Mouse (Mus musculus) c-Kit-positive CD71-negative TER-119-negative erythroid progenitor cells, embryonic 14.5 days (primary cell): Measurements from ENCODE around the gene Gm10770.
"Not testable (repeated sequence)": the region's sequence is repeated elsewhere in the genome, so short reads cannot be mapped to it uniquely, and the experiment has no call there.

Experiments
- DNase-seq: peaks from one replicate; pipeline ENCODE4 v3.0.0-alpha.2; 2013; ENCODE audit warnings: low read depth

Gene Gm10770

GRCm38 (mm10) chr2:150179579-150179978 is at the start of gene Gm10770:
Gene Gm10770 (minus strand): TSS chr2:150179679.
- not testable (repeated sequence) for DNase-seq

- DNase-seq: not testable (repeated sequence)
These were observed 43.8 kb upstream of the Gm10770 start for GRCm38 (mm10) chr2:150223263-150223662.

GRCm38 (mm10) chr2:150218363-150218725 is 38.9 kb upstream of the Gm10770 start:
- not testable (repeated sequence) for DNase-seq

GRCm38 (mm10) chr2:150217600-150218362 is 38.3 kb upstream of the Gm10770 start, which contains the start of gene Zfp937:
Gene Zfp937 (plus strand): TSS chr2:150218073.
- not testable (repeated sequence) for DNase-seq

DNA sequence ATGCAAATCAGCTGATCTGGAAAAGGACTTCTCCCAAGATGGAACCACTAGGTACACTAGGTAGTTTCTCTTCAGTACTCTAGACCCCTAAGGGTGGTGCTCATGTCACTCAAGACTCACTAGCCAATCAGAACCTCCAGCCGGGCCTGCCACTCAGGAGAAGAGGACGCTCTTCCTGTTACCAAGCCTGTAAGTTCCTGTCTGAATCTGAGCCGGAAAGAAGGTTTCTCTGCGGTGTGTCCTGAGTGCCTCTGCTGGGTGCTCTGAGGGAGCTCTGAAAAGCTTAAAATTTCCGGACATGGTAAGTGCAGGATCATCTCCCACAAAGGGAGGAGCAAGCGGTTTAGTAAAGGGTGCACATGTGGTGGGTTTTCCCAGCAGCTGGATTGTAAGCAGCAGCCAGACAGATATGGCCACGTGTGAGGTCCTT is 2.1 kb upstream of the Gm10770 start, which contains the start of gene Gm14139:
Gene Gm14139, plus strand, starts transcription at position 186 of the 430 bp plus-strand sequence.
- DNase-seq: not testable (repeated sequence)

DNA sequence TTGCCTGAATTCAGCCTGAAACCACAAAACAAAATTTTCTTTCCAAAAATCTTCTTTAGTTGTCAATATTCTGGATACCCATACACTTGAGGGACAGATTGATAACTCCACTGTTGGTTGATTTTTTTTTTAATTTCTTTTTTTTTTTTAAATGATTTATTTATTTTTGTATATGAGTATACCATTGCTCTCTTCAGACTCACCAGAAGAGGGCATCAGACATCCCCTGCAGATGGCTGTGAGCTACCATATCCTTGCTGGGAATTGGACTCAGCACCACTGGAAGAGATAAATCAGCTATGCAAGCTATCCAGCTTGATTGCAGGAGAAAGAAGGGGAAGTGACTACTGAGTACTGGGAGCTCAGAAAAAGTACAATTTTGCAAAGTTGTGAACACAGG is 1.6 kb upstream of the Gm10770 start:
- DNase-seq: not testable (repeated sequence)

GRCm38 (mm10) chr2:150173833-150174232 is 5.6 kb downstream of the Gm10770 start:
- DNase-seq: no peak

DNA sequence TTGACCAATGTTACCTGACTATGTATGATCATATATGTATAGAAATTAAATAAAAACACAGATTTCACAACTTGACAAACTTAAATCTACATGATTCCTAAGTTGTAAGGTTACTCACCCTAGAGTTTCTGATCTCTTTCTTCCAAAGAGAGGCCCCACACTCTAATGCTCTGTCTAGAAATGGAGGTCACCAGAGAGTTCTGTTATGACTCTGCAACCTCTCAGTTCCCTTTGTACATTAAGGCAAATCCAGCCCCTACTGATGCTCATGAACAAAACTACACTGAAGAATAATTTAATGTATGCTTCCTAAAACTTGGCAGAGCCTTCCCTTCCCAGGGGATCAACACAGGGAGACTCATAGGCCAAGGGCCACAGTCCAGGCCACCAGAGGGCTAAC is 12.8 kb downstream of the Gm10770 start:
- no peak for DNase-seq

DNA sequence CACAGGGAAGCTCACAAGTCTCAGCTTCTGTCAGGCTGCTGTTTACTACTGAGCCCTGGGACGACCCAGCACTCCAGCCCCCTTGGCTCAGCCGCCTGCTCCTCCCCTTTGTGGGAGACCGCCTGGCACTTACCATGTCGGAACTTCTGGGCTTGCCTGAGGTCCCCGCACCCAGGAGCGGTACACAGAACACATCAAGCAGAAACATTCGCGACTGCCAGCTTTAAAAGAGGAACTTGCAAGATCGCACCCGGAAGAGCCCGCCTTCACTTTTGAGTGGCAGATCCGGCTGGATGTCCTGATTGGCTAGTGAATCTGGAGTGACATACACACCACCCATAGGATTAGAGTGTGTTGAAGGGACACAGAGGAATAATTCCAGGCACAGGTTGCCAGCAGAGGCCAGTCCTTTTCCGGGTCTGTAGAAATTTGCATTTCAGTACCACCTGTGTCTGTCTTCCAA is 43.0 kb downstream of the Gm10770 start, which contains the start of gene Zfp120:
Gene Zfp120, minus strand, starts transcription at position 274 of the 463 bp plus-strand sequence.
- peak; percentile 86 for DNase-seq

DNA sequence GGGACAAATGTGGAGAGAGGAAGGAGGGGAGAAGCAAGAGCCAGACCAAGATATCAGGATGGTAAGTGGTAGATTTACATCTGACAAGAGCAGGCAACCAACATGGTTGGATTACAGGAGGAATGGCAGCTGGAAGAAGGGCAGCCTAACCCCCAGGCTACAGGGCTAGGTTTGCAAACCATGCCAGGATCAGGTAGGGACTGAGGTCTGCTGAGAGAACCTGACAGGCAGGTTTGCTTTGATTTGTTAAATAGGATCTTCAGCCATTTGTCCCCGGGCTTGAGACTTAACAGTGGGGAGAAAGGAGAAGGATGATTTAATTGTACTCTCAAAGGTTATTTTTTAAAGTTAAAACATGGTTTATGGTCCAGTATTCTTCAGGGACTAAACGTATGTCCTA is 46.7 kb downstream of the Gm10770 start:
- no peak for DNase-seq

DNA sequence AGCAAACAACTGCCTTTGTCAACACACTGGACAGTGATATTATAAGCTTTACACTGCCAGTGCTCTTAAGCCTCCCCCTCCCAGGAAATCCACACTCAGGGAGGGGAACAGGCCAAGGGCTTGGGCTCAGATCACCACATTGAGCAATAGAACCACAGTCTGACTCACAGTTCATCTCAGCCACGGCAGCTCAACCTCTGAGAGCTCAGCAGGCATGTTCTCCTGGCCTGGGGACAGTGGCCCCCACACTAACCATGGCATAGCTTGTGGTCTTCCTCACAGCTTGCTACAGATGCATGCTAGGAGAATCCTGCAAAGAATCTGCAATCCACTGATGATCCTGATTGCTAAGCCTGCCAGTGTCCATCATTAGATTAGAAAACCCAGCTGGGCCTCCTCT is 47.5 kb downstream of the Gm10770 start:
- not testable (repeated sequence) for DNase-seq
